Mouse (Mus musculus): ENCODE data around the gene Hivep3.

Gene Hivep3

DNA sequence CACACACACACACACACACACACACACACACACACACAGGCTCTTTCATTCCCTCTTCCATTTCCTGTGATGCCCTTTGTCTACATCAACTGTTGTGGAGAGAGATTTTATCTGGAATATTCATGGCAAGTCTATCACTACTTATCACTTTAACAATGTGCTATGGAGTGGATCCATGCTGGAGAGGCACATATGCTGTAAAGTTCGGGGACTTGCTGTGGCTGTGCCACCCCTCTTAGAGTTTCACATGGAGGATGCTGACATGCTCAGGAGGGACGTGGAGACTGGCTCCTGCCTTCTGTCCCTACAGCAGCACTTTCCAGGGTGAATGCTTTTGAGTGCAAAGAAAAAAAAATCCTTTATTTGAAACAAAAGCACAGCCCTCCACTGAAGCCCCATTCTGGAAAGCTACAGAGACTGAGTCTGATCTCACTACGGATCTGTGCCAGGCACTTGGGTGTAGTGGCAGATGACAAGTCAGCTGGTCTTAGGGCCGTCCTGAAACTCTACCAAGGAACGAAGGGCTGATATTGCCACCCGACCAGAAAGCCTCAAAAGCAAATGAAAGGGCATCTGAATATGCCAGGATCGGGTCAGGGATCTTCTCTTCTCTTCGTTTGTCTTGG lies 143.1 kb downstream of the Hivep3 start:
- no peak for DNase-seq

- DNase-seq: no peak
Measured at GRCm38 (mm10) chr4:119878218-119878617, 144.6 kb downstream of the Hivep3 start.

DNA sequence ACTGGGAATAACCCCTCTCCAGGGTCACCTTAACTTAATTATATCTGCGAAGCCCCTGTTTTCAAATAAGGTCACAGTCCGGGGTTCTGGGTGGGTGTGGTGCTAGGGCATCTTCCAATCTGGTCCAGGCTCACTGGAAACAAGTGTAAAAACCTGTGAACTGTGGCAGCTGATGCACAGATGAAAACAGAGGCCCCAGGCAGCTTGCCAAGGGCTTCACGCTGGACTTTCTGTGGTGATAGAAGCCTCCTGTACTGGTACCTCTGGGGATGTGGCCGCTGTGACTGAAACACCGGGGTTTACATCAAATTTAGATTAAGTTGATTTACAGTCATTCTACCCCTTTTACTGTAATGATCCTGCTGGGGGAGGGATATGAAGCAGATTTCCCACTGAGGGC lies 146.1 kb downstream of the Hivep3 start:
- no peak for DNase-seq

GRCm38 (mm10) chr4:119880270-119880669 lies 146.7 kb downstream of the Hivep3 start:
- DNase-seq: no peak

GRCm38 (mm10) chr4:119881292-119881691 lies 147.7 kb downstream of the Hivep3 start:
- no peak for DNase-seq

DNA sequence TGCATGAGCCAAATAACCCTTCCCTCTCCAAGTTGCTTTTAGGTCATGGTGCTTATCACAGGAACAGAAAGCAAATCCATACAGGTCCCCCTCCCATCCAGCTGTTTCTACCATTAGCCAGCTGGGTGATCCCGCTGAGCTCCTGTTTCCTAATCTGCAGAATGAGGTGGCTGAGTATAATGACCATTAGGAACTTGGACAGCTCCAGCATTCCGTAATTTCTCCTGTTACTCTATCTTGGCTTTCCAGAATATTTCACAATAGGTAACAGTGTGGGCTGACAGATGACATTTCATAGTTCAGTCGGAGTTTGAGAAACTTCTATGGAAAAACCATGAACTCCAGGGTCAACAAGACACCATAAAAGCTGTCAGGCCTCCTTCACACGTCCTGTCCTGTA lies 148.8 kb downstream of the Hivep3 start:
- DNase-seq: peak; percentile 68

DNA sequence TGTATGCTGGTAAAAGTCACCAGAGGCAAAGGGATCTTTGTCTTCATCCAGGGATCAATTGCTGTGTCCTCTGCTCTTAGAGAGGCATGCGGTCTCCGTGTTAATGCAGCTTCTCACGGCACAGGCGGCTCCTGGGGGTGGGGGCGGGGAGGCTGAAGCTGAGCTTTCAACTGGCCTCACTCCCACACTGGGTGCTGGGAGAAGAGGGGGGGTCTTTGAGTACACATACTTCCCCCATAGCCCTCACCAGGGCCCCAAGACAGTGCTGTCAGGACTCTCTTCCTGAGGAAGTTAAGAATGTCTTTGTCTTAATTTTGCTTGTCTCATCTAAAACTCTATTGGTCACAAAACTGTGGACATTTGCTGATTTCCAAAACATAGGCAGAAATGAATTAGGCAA lies 149.2 kb downstream of the Hivep3 start:
- DNase-seq: no peak

DNA sequence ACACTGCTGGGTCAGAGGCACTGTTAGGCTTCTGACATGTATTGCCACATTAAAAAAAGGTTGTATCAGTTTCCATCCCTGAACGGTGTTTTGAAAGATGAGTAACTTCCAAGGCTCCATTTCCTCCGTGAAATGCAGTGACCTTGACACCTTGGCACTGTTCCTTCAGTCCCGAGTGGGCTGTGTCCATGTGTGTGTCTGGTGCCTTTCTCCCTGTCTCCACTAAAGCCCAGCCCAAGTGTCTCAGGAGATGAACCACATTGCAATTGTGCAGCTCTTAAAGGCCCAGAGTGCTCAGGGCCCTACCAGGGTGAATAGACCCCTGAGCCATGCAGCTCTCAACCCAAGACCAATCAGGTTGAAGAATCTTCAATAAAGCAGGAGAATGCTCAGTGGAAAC lies 153.0 kb downstream of the Hivep3 start:
- DNase-seq: peak; percentile 66

DNA sequence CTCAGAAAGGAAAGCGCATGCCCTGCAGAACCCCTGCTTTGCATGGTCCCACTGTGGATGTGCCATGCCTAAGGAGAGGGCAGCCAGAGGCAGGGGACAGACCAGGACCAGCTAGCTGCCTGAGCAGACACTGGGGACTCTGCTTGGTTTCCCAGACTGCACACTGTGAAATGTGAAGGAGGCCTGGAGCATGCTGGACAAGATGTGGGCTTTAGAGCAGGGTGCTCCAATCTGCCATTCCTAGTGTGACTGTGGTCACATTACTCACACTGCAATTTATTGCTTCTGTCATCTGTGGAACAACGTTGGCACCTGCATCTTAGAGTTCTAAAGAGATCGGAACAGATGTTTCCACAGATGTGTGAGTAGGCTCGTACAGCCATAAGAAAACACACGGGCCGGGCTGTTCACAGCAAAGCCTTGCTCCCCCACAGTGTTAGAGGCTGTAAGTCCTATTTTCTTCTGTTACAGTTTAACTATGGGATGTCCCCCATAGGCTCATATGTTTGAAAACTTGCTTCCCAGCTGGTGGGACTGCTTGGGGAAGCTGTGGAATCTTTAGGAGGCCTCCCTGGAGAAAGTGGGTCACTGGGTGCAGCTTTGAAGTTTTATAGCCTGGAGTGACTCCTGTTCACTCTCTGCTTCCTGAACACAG lies 154.1 kb downstream of the Hivep3 start:
- DNase-seq: no peak

- peak; percentile 13 for DNase-seq
Measured at GRCm38 (mm10) chr4:119889760-119890159, 156.2 kb downstream of the Hivep3 start.

DNA sequence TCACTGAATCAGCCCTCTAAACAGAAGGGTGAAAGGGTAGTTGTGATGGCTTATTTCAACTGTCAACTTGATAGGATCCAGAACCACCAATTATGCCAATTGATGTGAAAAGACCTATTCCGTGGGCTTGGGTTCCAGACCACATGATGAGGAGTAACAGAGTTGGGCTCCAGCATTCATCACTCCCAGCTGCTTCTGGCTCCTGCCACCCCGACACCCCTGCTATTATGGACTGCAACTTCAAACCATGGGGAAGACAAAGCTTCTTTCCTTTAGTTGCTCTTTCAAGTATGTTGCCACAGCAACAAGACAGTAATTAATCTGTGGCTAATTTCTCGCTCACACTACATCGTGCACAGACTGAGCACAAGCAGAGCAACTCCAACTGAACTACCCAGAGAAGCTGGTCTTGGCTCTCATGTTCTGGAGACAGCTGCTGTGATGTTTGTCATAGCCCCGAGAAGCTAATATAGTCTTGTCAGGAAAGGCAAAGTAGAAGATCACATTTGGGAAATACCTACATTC lies 159.7 kb downstream of the Hivep3 start:
- no peak for DNase-seq

DNA sequence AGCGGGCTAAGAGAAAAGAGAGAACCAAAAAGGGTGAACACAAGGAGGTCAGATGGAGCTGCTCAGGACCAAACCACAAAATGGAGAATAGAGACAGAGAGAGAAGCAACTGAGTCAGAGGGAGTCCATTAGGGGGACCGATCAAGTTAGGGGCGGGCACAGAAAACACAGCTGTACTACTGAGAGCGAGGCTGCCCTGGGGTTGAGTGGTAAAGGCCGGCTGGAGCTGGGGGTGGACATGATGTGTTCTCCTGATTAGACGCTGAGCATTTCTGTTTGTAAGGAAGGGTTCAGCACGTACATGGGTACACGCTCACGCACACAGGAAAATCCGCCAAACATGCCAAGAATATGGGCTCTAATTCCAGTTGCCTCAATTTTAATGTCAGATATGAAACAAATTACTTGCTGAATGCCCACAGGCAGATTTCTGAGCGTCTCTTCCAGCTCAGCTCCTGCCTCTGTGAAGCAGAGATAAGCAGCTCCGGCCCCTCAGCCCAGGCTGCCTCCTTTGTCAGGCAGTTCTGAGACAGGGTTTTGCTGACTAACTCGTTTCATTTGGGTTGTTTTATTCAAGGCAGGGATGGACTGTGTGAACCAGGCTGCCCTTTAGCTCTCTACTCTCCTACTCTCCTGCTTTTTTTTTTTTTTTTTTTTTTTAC lies 161.3 kb downstream of the Hivep3 start:
- DNase-seq: no peak

DNA sequence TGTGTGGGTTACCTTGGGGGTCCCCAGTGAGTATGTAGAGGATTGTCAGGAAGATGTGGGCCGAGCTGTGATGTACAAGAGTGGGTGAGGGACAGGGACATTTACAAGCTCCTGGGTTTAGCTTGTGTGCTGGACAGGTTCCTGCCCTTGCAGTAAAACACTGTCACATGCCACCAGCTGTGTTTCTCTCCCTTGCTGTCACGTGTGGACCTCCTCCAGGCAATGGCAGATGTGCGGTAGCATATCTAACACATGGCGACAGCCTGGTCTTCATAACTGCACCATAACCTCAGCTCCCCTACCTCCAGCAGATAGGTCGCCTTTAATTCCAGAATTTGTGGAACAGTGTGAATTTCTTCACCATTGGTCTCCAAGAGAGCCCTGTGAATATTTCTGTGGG lies 161.9 kb downstream of the Hivep3 start:
- no peak for DNase-seq

DNA sequence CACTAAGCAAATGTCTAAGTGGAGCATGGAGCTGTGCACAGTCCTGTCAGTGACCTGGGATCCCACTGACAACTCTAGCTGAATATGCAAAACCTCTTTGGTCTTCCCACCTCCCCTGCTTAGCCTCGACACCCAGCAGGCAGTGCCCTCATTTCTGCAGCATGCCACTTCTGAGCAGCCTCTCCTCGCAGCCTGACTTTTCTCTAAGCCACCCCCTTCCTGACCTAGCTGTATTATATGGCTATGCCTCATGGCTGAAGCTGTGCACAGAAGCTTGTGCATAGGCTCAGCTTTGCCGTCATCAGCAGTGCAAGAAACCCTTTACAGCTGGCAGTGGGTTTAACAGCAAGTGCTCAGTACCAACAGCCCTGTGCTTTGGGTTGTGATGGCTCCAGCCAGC lies 163.0 kb downstream of the Hivep3 start:
- no peak for DNase-seq

DNA sequence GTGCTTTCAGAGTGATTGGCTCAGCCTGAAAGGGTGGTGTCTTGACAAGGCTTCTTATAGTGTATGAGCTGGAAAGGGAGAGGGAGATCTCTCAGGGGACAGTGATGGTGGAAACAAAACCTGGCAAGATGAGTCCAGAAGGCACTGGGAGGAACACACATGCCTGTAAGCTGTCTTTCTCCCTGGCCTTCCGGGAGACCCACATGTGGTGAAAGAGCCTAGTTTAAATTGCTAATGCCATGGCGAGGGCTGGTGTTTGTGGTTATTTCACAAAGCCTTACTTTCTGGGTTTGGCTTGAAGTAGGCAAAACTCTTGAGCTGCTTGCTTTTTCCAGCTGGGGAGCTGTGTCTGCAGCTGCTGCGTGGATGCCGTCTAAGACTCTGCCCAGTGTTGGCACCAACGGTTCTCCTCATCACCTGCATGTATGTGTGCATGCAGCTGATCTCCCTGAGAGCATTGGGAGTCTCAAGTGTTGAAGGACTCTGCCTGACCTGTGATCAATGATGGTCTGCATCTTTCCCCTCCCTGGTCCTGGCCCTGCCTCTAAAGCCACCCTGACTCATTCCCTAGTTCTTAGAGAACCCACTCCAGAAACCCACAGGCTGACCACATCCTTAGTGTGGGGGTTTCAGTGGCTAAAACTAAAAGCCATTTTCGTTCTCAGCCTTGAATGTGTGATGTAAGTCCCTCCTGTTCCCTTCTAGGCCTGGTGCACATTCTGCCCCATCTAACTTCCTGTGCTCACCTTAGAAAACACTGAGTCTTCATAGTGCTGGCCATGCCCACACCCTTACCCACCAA lies 163.7 kb downstream of the Hivep3 start:
- DNase-seq: no peak

DNA sequence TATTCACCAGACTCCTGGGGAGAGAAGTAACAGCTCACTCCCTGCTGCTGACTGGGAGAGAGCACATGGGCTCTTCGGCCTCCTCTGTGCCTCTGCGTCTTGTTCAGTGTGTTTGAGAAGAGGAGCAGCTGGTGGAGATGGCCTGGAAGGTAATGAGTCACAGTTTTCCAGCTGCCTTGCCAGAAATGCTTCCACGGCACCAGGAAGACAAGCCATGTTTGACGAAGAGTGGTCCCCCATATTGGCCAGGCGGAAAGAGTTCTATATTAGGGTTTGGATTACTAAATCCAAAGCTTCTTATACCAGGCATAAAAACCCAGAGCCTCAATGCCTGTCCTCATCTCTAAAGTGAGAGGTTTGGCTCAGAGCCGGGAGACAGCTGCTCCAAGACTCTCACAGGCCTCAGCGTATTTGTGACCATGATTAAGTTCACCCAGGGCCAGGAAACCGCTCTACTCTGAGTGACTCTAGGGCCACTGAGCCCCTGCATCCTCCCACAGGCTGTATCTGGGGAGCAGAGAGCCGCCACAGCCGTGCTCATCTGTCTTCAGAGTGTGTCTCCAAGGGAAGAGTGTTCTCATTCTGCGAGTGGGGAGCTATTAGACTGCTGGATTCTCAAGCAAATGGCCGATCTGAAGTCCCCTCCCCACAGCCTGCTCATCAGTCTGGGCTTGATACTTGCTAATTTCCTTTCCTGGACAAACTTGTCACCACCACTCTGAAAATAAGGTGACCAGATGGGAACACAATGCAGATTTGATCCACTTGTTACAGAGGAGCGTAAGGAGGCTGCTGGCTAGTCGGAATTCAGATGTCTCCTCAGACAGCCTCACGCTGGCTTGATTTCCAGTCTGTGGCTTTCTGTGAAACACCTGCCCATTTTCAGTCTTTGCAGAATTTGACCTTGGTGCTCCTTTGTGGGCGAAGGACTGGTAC lies 168.2 kb downstream of the Hivep3 start:
- peak; percentile 78 for DNase-seq

DNA sequence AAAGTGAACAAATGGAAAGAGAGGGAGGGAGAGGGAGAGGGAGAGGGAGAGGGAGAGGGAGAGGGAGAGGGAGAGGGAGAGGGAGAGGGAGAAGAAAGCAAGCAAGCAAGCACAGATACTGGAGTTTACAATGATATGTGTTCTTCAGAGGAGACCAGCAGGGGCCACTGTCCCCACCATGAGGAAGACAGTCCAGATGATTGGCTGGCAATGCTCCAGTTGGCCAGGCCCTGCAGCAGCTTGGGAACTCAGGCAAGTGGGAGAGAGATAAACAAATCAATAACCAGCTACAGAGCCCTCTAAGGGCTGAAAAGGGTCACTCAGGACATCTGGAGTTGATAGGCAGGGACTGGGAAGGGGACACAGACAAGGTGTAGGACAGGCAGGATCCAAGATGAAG lies 169.7 kb downstream of the Hivep3 start:
- peak; percentile 51 for DNase-seq

GRCm38 (mm10) chr4:119903806-119904205 lies 170.2 kb downstream of the Hivep3 start:
- peak; percentile 34 for DNase-seq

DNA sequence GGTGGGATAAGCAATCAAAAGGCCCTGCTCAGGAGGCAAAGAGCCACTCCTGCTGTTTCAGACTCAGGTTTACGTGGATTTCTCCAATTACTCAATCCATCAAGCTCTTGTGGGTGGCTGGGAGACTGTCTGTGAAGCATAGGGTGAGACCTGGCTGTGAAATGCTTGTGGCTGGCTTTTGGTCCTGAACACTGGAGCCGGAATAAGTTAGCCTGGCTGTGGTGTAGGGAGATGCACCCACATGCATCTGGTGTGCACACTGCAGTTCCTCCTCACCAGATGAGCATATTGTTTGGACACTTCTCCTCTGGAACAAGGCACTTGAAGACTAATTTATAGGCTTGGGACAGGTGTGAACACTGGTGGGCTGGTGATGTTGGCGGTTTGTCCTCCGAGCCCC lies 170.7 kb downstream of the Hivep3 start:
- no peak for DNase-seq

DNA sequence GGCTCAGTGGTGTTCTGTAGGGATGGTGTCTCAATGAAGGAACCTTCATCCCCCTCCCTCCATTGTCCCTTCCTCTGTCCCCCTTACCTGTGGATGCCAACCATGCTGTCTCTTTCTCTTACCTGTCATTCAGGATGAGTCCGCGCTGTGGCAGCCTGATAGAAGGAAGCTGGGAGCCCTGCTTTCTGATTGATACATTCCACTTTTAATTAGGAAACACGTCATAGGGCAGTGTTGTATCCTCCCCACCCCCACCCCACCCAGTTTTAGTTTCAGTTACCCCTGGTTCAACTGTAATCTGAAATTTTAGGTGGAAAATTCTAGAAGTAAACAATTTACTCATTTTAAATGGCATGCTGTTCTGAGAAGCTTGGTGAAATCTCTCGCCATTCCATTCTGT lies 173.5 kb downstream of the Hivep3 start:
- no peak for DNase-seq

DNA sequence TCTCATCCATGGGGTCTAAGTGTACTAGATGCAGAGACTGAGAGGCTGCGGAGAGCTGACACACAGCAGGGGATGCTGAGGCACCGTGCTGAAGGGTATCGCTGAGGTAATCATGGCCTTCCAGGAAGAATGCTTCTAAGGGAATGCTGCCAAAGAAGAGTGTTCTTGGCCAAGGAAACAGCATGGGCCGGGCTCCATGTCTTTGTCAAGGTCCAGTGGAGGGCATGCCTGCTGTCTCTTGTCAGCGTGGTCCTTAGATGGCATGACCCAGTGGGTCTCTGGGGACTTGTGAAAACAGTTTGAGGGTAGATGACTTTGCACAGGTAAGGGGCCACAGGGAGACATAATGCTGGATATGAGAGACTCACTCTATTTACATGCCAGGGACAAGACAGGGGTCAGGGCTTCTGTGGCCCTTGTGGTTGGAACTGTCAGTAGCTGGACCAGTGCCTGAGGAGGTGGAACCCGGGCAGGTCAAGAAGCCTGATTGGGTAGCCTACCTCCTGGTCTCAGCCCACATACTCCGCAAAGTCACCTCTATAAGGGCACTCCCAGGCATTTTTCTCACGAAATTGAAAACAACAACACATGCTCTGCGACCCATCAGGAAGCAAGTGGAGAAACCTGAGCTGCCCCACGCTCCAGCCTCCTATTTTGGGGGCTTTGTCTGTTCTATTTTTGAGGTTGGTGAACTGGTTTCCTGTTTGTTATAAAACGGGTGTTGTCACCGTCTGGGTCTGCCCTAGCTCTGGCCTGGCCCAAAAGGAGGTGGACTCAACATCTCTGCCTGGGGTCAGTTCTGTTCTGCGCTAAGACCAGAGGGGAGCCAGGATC lies 177.7 kb downstream of the Hivep3 start:
- DNase-seq: no peak
